Mouse (Mus musculus) spleen, adult 2 months (tissue): ENCODE measurements at regions not wholly inside any gene's neighbourhood (a gene's known extent, or its start where the extent isn't known, plus 50 kb on each side); places are given as distances from the start of the nearest gene placed in this dataset.

ENCODE experiments used
- CTCF ChIP-seq: fragments of 200-500 bp; IDR thresholded peaks from 2 replicates; pipeline ENCODE4 v1.5.1; 2011; ENCODE audit warnings: mild to moderate bottlenecking, inconsistent platforms; ENCODE audit not compliant: insufficient read depth, insufficient read length, insufficient replicate concordance; ENCODE audit errors: extremely low read depth
- POLR2A ChIP-seq: fragments of 200-500 bp; IDR thresholded peaks from 2 replicates; pipeline ENCODE4 v1.6.1; 2011; ENCODE audit warnings: low read depth, low read length, inconsistent platforms

- TF ChIP-seq CTCF (no peak), POLR2A (no peak)
These were observed 131.9 kb upstream of the Bach2 start for GRCm38 (mm10) chr4:32106664-32107171.
